Mouse (Mus musculus): ENCODE measurements around the gene Ptpre. TPM values are rescaled to one million over a fixed set of nuclear protein-coding genes. Genes with fewer than 3 reads are reported as not detected.

Gene Ptpre
- polyA plus RNA-seq, 2 experiments = 1.8 to 1.9 TPM

DNA sequence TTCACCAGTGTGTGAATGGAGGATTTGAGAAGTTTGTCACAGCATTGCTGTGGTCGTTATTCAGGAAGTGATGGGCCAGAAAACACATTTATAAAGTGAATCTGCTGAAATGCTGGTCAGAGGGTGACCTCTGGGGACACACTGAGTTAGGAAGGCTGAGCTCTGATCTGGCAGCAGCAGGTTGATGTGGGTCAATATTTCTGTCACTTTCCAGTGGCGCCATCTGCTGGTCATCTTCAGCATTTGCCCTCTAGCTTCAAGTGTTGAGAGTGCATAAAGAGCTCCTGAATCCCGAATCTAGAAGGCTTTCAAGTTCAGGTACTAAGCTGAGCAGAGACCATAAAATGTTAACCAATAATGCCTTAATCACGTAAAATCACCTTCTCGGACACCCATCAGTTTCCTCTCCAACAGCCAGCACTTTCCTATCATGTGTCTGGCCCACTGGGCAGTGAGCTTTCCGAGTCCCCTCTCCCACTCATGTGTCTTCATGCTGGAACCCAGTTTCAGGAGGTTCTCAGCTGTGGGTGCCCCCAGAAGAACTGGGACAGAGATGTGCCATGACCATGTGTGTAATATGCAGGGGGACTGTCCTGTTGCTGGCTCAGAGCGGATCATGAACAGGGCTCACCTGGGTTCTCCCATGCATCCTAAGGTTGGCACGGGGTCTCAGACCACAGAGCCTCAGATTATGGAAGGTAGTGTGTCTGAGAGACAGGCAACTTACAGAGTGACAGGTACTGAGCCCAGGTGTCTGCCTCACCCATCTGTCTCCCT lies 94.7 kb downstream of the Ptpre start:
- no peaks in the 10 kb centered on the region for H3K36me3 ChIP-seq (replicated peaks; ENCODE audit: control insufficient read depth, insufficient read depth, low read depth)
- no peak overlapping the region for H3K9ac ChIP-seq (replicated peaks)
- no peak overlapping the region for H3K4me2 ChIP-seq (ENCODE audit: low read depth)
- ATAC-seq (ENCODE audit: insufficient read depth) (no peak), DNase-seq (ENCODE audit: low read depth in 3 of 3, low spot score in 3 of 3) (peak; percentile 45 to 65 (median 51))
- no peaks in the 10 kb centered on the region for H3K9me3 ChIP-seq (ENCODE audit: control insufficient read depth, low read length)
- 46% methylated on average over 8 of the region's 8 CpGs for WGBS (ENCODE audit: insufficient replicate concordance)
- no peaks in the 10 kb centered on the region for H3K27me3 ChIP-seq (ENCODE audit: control insufficient read depth, insufficient read depth, low read length)
- no peaks in the 10 kb centered on the region for H3K4me1 ChIP-seq (replicated peaks; ENCODE audit: control insufficient read depth in 2 of 2, insufficient read depth in 2 of 2, low read length in 1 of 2)
- TF ChIP-seq CTCF (IDR thresholded peaks at IDR 0.05; ENCODE audit: low read depth) = peak; percentile 90
- no peak for TF ChIP-seq EP300 (IDR thresholded peaks at IDR 0.05; ENCODE audit: low read depth)
- no peak overlapping the region for H3K27ac ChIP-seq
- no peak overlapping the region for H3K4me3 ChIP-seq (ENCODE audit: insufficient read depth in 1 of 2, low read depth in 2 of 2, low read length in 2 of 2)

DNA sequence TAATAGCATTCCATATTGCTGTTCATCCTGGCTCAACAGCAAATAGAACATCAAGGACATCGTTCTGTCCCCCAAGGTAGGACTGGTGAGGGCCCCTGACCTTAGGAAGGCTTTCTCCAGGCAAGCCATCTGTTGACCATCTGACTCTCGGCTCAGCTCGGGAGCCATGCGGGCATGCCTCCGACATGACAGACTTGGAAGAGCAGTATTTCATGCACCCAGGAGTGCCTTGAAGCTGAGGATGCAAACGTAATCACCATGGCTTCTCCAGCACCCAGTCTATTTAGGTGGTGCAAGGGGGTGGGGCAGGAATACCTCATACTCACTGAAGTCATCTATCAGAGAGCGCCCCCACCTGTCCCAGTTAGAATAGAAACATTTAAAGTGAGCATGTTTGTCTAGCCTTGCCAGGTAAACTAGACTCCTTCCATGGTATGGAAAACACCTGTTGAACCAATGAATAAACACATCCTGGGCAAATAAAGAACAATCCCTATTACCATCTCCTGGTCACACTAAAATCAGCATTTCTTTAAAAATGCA lies 95.5 kb downstream of the Ptpre start:
- H3K4me1 ChIP-seq (replicated peaks; ENCODE audit: control insufficient read depth in 2 of 2, insufficient read depth in 2 of 2, low read length in 1 of 2) = no peaks in the 10 kb centered on the region
- H3K9me3 ChIP-seq (ENCODE audit: control insufficient read depth, low read length) = no peaks in the 10 kb centered on the region
- TF ChIP-seq CTCF (IDR thresholded peaks at IDR 0.05; ENCODE audit: low read depth) (no peak), EP300 (IDR thresholded peaks at IDR 0.05; ENCODE audit: low read depth) (no peak)
- no peak overlapping the region for H3K9ac ChIP-seq (replicated peaks)
- no peak for DNase-seq (ENCODE audit: low read depth in 3 of 3, low spot score in 3 of 3)
- WGBS (ENCODE audit: insufficient replicate concordance) = 81% methylated on average over 7 of the region's 7 CpGs
- H3K27me3 ChIP-seq (ENCODE audit: control insufficient read depth, insufficient read depth, low read length) = no peaks in the 10 kb centered on the region
- H3K27ac ChIP-seq = no peak overlapping the region
- no peak for ATAC-seq (ENCODE audit: insufficient read depth)
- H3K4me2 ChIP-seq (ENCODE audit: low read depth) = no peak overlapping the region
- no peak overlapping the region for H3K4me3 ChIP-seq (ENCODE audit: insufficient read depth in 1 of 2, low read depth in 2 of 2, low read length in 2 of 2)
- H3K36me3 ChIP-seq (replicated peaks; ENCODE audit: control insufficient read depth, insufficient read depth, low read depth) = no peaks in the 10 kb centered on the region

DNA sequence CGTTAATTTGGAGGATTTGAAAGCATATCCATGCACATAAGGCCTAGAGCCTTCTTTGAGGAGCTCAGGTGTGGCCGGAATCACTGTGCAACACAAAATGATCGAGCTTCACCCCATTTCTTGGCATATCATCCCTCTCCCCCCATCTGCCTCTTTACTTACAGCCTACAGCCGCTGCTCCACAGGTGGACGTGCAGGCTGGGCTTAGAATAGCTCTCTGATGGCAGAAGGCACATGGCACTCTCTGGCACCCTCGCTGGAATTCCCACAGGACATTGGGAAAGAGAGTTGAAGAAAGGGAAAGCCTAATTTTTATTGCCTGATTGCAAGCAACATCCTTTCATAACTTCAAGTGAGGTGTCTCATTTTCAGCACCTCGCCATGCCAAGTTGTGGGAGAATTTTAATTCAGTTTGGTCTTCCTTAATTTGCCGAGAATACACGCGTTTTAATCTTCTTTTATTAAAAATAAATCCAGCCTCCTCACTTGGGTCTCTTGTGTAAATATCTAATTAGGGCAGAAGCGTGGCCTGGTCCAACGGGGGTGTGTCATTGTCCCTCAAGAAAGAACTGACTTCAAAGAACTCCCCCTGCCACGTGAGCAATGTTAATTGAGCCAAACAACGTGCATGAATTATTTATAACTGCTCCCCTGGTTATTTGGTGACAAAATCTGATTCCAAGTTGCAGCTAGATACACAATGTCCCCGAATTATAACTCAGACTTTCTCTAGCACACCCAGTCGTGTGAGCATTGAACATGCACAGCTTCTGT lies 97.8 kb downstream of the Ptpre start:
- WGBS (ENCODE audit: insufficient replicate concordance) = 65% methylated on average over 16 of the region's 16 CpGs
- TF ChIP-seq EP300 (IDR thresholded peaks at IDR 0.05; ENCODE audit: low read depth) (no peak), CTCF (IDR thresholded peaks at IDR 0.05; ENCODE audit: low read depth) (no peak)
- H3K9me3 ChIP-seq (ENCODE audit: control insufficient read depth, low read length) = no peaks in the 10 kb centered on the region
- no peak for ATAC-seq (ENCODE audit: insufficient read depth)
- no peak overlapping the region for H3K4me2 ChIP-seq (ENCODE audit: low read depth)
- H3K4me3 ChIP-seq (ENCODE audit: insufficient read depth in 1 of 2, low read depth in 2 of 2, low read length in 2 of 2) = no peak overlapping the region
- H3K27me3 ChIP-seq (ENCODE audit: control insufficient read depth, insufficient read depth, low read length) = no peaks in the 10 kb centered on the region
- H3K27ac ChIP-seq = no peak overlapping the region
- no peaks in the 10 kb centered on the region for H3K4me1 ChIP-seq (replicated peaks; ENCODE audit: control insufficient read depth in 2 of 2, insufficient read depth in 2 of 2, low read length in 1 of 2)
- DNase-seq (ENCODE audit: low read depth in 3 of 3, low spot score in 3 of 3) = no peak
- H3K9ac ChIP-seq (replicated peaks) = no peak overlapping the region
- no peaks in the 10 kb centered on the region for H3K36me3 ChIP-seq (replicated peaks; ENCODE audit: control insufficient read depth, insufficient read depth, low read depth)

DNA sequence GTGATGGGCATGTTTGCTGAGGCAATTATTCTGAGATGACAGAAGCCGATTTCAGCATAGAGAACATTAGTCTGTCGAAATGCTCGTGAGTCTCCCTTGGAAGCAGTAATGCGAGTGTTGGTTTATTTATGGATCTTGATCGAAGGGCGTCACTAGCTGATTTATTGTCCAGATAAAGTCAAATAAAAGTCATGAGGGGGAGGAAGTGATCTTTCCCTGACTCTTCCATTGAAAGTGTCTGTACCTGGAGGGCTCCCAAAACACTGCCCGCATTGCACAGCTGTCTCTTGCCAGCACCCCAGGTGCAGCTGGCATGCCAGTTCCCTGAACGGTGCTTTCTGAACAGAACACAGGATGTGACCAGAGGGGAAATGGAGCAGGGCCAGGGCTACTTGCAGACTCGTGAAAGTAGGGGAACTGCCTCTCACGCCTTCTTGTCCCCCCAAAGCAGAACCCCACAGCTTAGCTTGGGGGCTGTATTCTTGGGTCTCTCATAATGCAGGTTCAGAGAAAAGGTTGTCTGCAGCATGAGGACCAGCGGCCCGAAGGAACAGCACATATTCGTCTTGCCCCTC lies 100.2 kb downstream of the Ptpre start:
- WGBS (ENCODE audit: insufficient replicate concordance) = 60% methylated on average over 13 of the region's 13 CpGs
- H3K4me2 ChIP-seq (ENCODE audit: low read depth) = no peak overlapping the region
- no peaks in the 10 kb centered on the region for H3K4me1 ChIP-seq (replicated peaks; ENCODE audit: control insufficient read depth in 2 of 2, insufficient read depth in 2 of 2, low read length in 1 of 2)
- TF ChIP-seq CTCF (IDR thresholded peaks at IDR 0.05; ENCODE audit: low read depth) = no peak
- TF ChIP-seq EP300 (IDR thresholded peaks at IDR 0.05; ENCODE audit: low read depth) = no peak
- no peak overlapping the region for H3K9ac ChIP-seq (replicated peaks)
- no peak overlapping the region for H3K4me3 ChIP-seq (ENCODE audit: insufficient read depth in 1 of 2, low read depth in 2 of 2, low read length in 2 of 2)
- H3K36me3 ChIP-seq (replicated peaks; ENCODE audit: control insufficient read depth, insufficient read depth, low read depth) = no peaks in the 10 kb centered on the region
- H3K27me3 ChIP-seq (ENCODE audit: control insufficient read depth, insufficient read depth, low read length) = no peaks in the 10 kb centered on the region
- no peak for ATAC-seq (ENCODE audit: insufficient read depth)
- DNase-seq (ENCODE audit: low read depth in 3 of 3, low spot score in 3 of 3) = no peak
- H3K9me3 ChIP-seq (ENCODE audit: control insufficient read depth, low read length) = no peaks in the 10 kb centered on the region
- H3K27ac ChIP-seq = no peak overlapping the region

DNA sequence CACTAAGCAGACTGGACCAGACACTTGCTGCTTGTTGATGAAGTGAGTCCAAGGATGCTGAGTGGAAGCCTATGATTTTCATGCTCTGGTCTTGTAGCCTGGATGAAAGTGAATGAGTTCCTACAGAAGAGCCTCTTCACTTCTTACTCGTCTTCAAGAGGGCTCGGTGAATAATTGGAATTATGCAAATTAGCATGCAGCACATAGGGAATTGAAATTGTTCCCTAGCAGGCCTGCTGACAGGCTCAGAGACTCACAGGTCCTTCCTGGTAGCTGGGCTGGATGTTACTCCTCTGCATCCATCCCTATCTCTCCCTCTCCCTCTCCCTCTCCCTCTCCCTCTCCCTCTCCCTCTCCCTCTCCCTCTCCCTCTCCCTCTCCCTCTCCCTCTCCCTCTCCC lies 102.1 kb downstream of the Ptpre start:
- no peaks in the 10 kb centered on the region for H3K4me1 ChIP-seq (replicated peaks; ENCODE audit: control insufficient read depth in 2 of 2, insufficient read depth in 2 of 2, low read length in 1 of 2)
- 47% methylated on average over 2 of the region's 2 CpGs for WGBS (ENCODE audit: insufficient replicate concordance)
- H3K4me3 ChIP-seq (ENCODE audit: insufficient read depth in 1 of 2, low read depth in 2 of 2, low read length in 2 of 2) = no peak overlapping the region
- TF ChIP-seq CTCF (IDR thresholded peaks at IDR 0.05; ENCODE audit: low read depth) (no peak), EP300 (IDR thresholded peaks at IDR 0.05; ENCODE audit: low read depth) (no peak)
- no peaks in the 10 kb centered on the region for H3K9me3 ChIP-seq (ENCODE audit: control insufficient read depth, low read length)
- ATAC-seq (ENCODE audit: insufficient read depth) (no peak), DNase-seq (ENCODE audit: low read depth in 3 of 3, low spot score in 3 of 3) (no peak)
- no peaks in the 10 kb centered on the region for H3K27me3 ChIP-seq (ENCODE audit: control insufficient read depth, insufficient read depth, low read length)
- H3K36me3 ChIP-seq (replicated peaks; ENCODE audit: control insufficient read depth, insufficient read depth, low read depth) = no peaks in the 10 kb centered on the region
- H3K4me2 ChIP-seq (ENCODE audit: low read depth) = no peak overlapping the region
- no peak overlapping the region for H3K9ac ChIP-seq (replicated peaks)
- no peak overlapping the region for H3K27ac ChIP-seq

All from liver, embryonic 14.5 days (tissue).